Mouse (Mus musculus): Measurements from ENCODE around the gene Tmem150c. TPM values are rescaled to one million over a fixed set of nuclear protein-coding genes. Genes with fewer than 3 reads are reported as not detected.

Gene Tmem150c
- total and polyA plus RNA-seq, 2 experiments, result 0.07 TPM; not detected in 1

DNA sequence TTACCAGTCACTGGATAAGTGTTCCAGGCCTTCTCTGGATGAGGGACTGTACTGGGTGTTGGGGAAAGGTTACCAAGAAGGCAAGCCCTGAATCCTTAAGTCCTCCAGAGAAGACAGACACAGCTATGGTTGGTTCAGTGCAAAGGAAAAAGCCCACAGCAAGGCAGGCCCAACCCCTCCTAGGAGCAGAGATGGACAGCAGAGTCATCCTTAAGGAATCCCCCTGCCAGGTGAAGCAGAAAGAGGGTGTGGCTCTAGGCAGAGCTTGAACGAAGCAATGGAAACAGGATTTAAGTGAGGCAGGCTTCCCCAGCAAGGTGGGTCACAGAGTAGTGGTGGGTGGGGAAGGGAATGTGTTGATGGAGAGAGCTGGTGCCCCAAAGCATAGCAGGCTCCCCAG, 35.1 kb downstream of the Tmem150c start:
- Histone ChIP-seq H3K27me3 (ENCODE audit: control insufficient read depth, insufficient read depth, low read length) (no peaks in the 10 kb centered on the region), H3K79me2 (ENCODE audit: control insufficient read depth, insufficient read depth, low read length) (no peaks in the 10 kb centered on the region), H3K36me3 (ENCODE audit: control insufficient read depth, insufficient read depth, low read length) (no peaks in the 10 kb centered on the region), H3K9ac (ENCODE audit: low read depth, low read length) (no peak overlapping the region), H3K27ac (replicated peaks; ENCODE audit: insufficient read depth, low read depth, low read length) (no peak overlapping the region), H3K4me1 (ENCODE audit: control insufficient read depth, insufficient read depth, low read length) (no peaks in the 10 kb centered on the region), H3K4me3 (ENCODE audit: insufficient read depth, low read depth, low read length) (no peak overlapping the region)
- DNase-seq (ENCODE audit: extremely low read depth, low read depth, low spot score), result no peak
- TF ChIP-seq POLR2A (IDR thresholded peaks at IDR 0.05; ENCODE audit: extremely low read depth, insufficient read depth, low read length) (no peak), CTCF (IDR thresholded peaks at IDR 0.05; ENCODE audit: low read depth, low read length) (no peak)
- WGBS, result 63% methylated on average over 1 of the region's 1 CpGs

DNA sequence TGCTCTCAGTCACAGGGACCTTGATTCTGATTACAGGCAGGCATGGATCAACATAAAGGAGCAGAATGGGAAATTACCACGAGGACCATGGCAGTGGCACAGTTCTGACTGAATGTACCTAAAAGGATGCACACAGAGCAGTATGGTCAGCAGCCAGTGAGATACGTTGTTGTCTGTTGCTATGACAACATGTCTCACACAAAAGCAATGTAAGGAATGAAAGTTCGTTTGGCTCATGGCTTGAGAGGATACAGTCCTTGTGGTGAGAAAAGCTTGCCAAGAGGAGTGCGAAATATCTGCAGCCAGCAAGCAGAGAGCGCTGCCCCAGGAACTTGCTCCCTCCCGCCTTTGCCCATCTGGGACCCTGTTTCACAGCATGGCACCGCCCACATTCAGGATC, 36.3 kb downstream of the Tmem150c start:
- H3K27me3 ChIP-seq (ENCODE audit: control insufficient read depth, insufficient read depth, low read length), result no peaks in the 10 kb centered on the region
- H3K4me3 ChIP-seq (ENCODE audit: insufficient read depth, low read depth, low read length), result no peak overlapping the region
- no peak overlapping the region for H3K27ac ChIP-seq (replicated peaks; ENCODE audit: insufficient read depth, low read depth, low read length)
- H3K36me3 ChIP-seq (ENCODE audit: control insufficient read depth, insufficient read depth, low read length), result no peaks in the 10 kb centered on the region
- H3K9ac ChIP-seq (ENCODE audit: low read depth, low read length), result no peak overlapping the region
- H3K4me1 ChIP-seq (ENCODE audit: control insufficient read depth, insufficient read depth, low read length), result no peaks in the 10 kb centered on the region
- 73% methylated on average over 7 of the region's 7 CpGs for WGBS
- no peak for DNase-seq (ENCODE audit: extremely low read depth, low read depth, low spot score)
- TF ChIP-seq POLR2A (IDR thresholded peaks at IDR 0.05; ENCODE audit: extremely low read depth, insufficient read depth, low read length), result no peak
- TF ChIP-seq CTCF (IDR thresholded peaks at IDR 0.05; ENCODE audit: low read depth, low read length), result no peak
- H3K79me2 ChIP-seq (ENCODE audit: control insufficient read depth, insufficient read depth, low read length), result no peaks in the 10 kb centered on the region

- Histone ChIP-seq H3K9ac (ENCODE audit: low read depth, low read length) (no peak overlapping the region), H3K4me3 (ENCODE audit: insufficient read depth, low read depth, low read length) (no peak overlapping the region), H3K4me1 (ENCODE audit: control insufficient read depth, insufficient read depth, low read length) (no peaks in the 10 kb centered on the region), H3K27ac (replicated peaks; ENCODE audit: insufficient read depth, low read depth, low read length) (no peak overlapping the region), H3K36me3 (ENCODE audit: control insufficient read depth, insufficient read depth, low read length) (no peaks in the 10 kb centered on the region), H3K27me3 (ENCODE audit: control insufficient read depth, insufficient read depth, low read length) (no peaks in the 10 kb centered on the region), H3K79me2 (ENCODE audit: control insufficient read depth, insufficient read depth, low read length) (no peaks in the 10 kb centered on the region)
- no peak for DNase-seq (ENCODE audit: extremely low read depth, low read depth, low spot score)
- TF ChIP-seq CTCF (IDR thresholded peaks at IDR 0.05; ENCODE audit: low read depth, low read length) (no peak), POLR2A (IDR thresholded peaks at IDR 0.05; ENCODE audit: extremely low read depth, insufficient read depth, low read length) (no peak)
- 55% methylated on average over 7 of the region's 7 CpGs for WGBS
Measured at GRCm38 (mm10) chr5:100121170-100121569, 38.4 kb downstream of the Tmem150c start.

GRCm38 (mm10) chr5:100120711-100121141, 38.9 kb downstream of the Tmem150c start:
- DNase-seq (ENCODE audit: extremely low read depth, low read depth, low spot score), result no peak
- TF ChIP-seq CTCF (IDR thresholded peaks at IDR 0.05; ENCODE audit: low read depth, low read length), result no peak
- no peaks in the 10 kb centered on the region for H3K36me3 ChIP-seq (ENCODE audit: control insufficient read depth, insufficient read depth, low read length)
- H3K79me2 ChIP-seq (ENCODE audit: control insufficient read depth, insufficient read depth, low read length), result no peaks in the 10 kb centered on the region
- no peak overlapping the region for H3K9ac ChIP-seq (ENCODE audit: low read depth, low read length)
- no peak overlapping the region for H3K4me3 ChIP-seq (ENCODE audit: insufficient read depth, low read depth, low read length)
- no peaks in the 10 kb centered on the region for H3K4me1 ChIP-seq (ENCODE audit: control insufficient read depth, insufficient read depth, low read length)
- H3K27me3 ChIP-seq (ENCODE audit: control insufficient read depth, insufficient read depth, low read length), result no peaks in the 10 kb centered on the region
- 20% methylated on average over 20 of the region's 20 CpGs for WGBS
- H3K27ac ChIP-seq (replicated peaks; ENCODE audit: insufficient read depth, low read depth, low read length), result no peak overlapping the region

DNA sequence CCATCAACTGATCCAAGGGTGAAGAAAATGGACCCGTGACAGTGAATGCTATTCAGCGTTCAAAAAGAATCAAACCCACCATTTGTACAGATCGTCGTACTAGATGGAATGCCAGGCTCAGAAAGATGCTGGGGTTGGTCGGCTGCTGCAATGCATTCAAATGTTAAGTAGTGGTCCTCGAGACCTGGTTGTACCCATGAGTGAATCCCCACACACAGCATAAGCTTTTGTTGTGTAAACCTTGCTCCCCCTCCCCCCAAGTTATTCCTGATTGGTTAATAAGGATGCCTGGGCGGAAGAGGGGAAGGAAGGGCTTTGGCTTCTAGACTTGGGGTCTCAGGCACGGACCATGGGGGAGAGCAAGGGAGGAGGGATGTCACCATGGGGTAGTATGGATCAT, 40.3 kb downstream of the Tmem150c start:
- Histone ChIP-seq H3K27ac (replicated peaks; ENCODE audit: insufficient read depth, low read depth, low read length) (no peak overlapping the region), H3K9ac (ENCODE audit: low read depth, low read length) (no peak overlapping the region), H3K27me3 (ENCODE audit: control insufficient read depth, insufficient read depth, low read length) (no peaks in the 10 kb centered on the region), H3K79me2 (ENCODE audit: control insufficient read depth, insufficient read depth, low read length) (no peaks in the 10 kb centered on the region), H3K4me3 (ENCODE audit: insufficient read depth, low read depth, low read length) (no peak overlapping the region), H3K4me1 (ENCODE audit: control insufficient read depth, insufficient read depth, low read length) (no peaks in the 10 kb centered on the region), H3K36me3 (ENCODE audit: control insufficient read depth, insufficient read depth, low read length) (no peaks in the 10 kb centered on the region)
- no peak for TF ChIP-seq POLR2A (IDR thresholded peaks at IDR 0.05; ENCODE audit: extremely low read depth, insufficient read depth, low read length)
- no peak for TF ChIP-seq CTCF (IDR thresholded peaks at IDR 0.05; ENCODE audit: low read depth, low read length)
- no peak for DNase-seq (ENCODE audit: extremely low read depth, low read depth, low spot score)
- WGBS, result 79% methylated on average over 8 of the region's 8 CpGs

- H3K36me3 ChIP-seq (ENCODE audit: control insufficient read depth, insufficient read depth, low read length), result no peaks in the 10 kb centered on the region
- no peak overlapping the region for H3K4me3 ChIP-seq (ENCODE audit: insufficient read depth, low read depth, low read length)
- H3K79me2 ChIP-seq (ENCODE audit: control insufficient read depth, insufficient read depth, low read length), result no peaks in the 10 kb centered on the region
- no peaks in the 10 kb centered on the region for H3K27me3 ChIP-seq (ENCODE audit: control insufficient read depth, insufficient read depth, low read length)
- no peak overlapping the region for H3K9ac ChIP-seq (ENCODE audit: low read depth, low read length)
- no peak for DNase-seq (ENCODE audit: extremely low read depth, low read depth, low spot score)
- 32% methylated on average over 5 of the region's 5 CpGs for WGBS
- H3K27ac ChIP-seq (replicated peaks; ENCODE audit: insufficient read depth, low read depth, low read length), result no peak overlapping the region
- no peak for TF ChIP-seq CTCF (IDR thresholded peaks at IDR 0.05; ENCODE audit: low read depth, low read length)
- no peak for TF ChIP-seq POLR2A (IDR thresholded peaks at IDR 0.05; ENCODE audit: extremely low read depth, insufficient read depth, low read length)
- H3K4me1 ChIP-seq (ENCODE audit: control insufficient read depth, insufficient read depth, low read length), result no peaks in the 10 kb centered on the region
Measured at GRCm38 (mm10) chr5:100113403-100113802, 46.2 kb downstream of the Tmem150c start.
